Mouse (Mus musculus) cerebellum, postnatal 14 days (tissue): ENCODE results near the gene Gtf3c5.

Experiments used
- DNase-seq, 2 experiments: peaks; one replicate each; pipeline ENCODE4 v3.0.0; 2021; ENCODE audit warnings: mixed read lengths in 2 of 2

Gtf3c5 gene

GRCm38 (mm10) chr2:28566545-28566944 lies 17.0 kb downstream of the Gtf3c5 start:
- DNase-seq: no peak

- no peak for DNase-seq
Observed at GRCm38 (mm10) chr2:28564380-28564779, 19.2 kb downstream of the Gtf3c5 start.

GRCm38 (mm10) chr2:28563830-28564229 lies 19.7 kb downstream of the Gtf3c5 start:
- DNase-seq: peak in 1 of 2 experiments; percentile 52

- no peak for DNase-seq
Observed at GRCm38 (mm10) chr2:28563303-28563702, 20.2 kb downstream of the Gtf3c5 start, which contains the start of gene Cel. Cel (minus strand) TSS chr2:28563403.

GRCm38 (mm10) chr2:28557452-28557851 lies 26.1 kb downstream of the Gtf3c5 start:
- DNase-seq: no peak

GRCm38 (mm10) chr2:28552301-28552700 lies 31.2 kb downstream of the Gtf3c5 start:
- DNase-seq: peak; percentile 42 to 54

GRCm38 (mm10) chr2:28549157-28549556 lies 34.4 kb downstream of the Gtf3c5 start:
- peak in 1 of 2 experiments; percentile 23 for DNase-seq

GRCm38 (mm10) chr2:28547237-28548172 lies 36.0 kb downstream of the Gtf3c5 start:
- DNase-seq: peak; percentile 93 to 94

- peak in 1 of 2 experiments; percentile 51 for DNase-seq
Observed at GRCm38 (mm10) chr2:28546560-28546959, 37.0 kb downstream of the Gtf3c5 start.

- peak; percentile 83 to 84 for DNase-seq
Observed at GRCm38 (mm10) chr2:28545976-28546375, 37.6 kb downstream of the Gtf3c5 start.

GRCm38 (mm10) chr2:28543894-28544293 lies 39.7 kb downstream of the Gtf3c5 start:
- DNase-seq: peak; percentile 97 to 98

GRCm38 (mm10) chr2:28540587-28541227 lies 42.8 kb downstream of the Gtf3c5 start:
- DNase-seq: no peak

GRCm38 (mm10) chr2:28539949-28540348 lies 43.6 kb downstream of the Gtf3c5 start:
- no peak for DNase-seq

- peak; percentile 66 to 76 for DNase-seq
Observed at GRCm38 (mm10) chr2:28539206-28539605, 44.3 kb downstream of the Gtf3c5 start.

- peak; percentile 65 to 70 for DNase-seq
Observed at GRCm38 (mm10) chr2:28538817-28539128, 44.8 kb downstream of the Gtf3c5 start.

- no peak for DNase-seq
Observed at GRCm38 (mm10) chr2:28537995-28538816, 45.3 kb downstream of the Gtf3c5 start.

- DNase-seq: no peak
Observed at GRCm38 (mm10) chr2:28537634-28537920, 46.0 kb downstream of the Gtf3c5 start.

GRCm38 (mm10) chr2:28536766-28537633 lies 46.6 kb downstream of the Gtf3c5 start:
- DNase-seq: no peak

GRCm38 (mm10) chr2:28536166-28536565 lies 47.4 kb downstream of the Gtf3c5 start:
- DNase-seq: peak; percentile 57 to 65

- DNase-seq: peak; percentile 87
Observed at GRCm38 (mm10) chr2:28535650-28536049, 47.9 kb downstream of the Gtf3c5 start.

GRCm38 (mm10) chr2:28535263-28535540 lies 48.3 kb downstream of the Gtf3c5 start:
- peak; percentile 71 to 81 for DNase-seq
